In the genomic region with DNA sequence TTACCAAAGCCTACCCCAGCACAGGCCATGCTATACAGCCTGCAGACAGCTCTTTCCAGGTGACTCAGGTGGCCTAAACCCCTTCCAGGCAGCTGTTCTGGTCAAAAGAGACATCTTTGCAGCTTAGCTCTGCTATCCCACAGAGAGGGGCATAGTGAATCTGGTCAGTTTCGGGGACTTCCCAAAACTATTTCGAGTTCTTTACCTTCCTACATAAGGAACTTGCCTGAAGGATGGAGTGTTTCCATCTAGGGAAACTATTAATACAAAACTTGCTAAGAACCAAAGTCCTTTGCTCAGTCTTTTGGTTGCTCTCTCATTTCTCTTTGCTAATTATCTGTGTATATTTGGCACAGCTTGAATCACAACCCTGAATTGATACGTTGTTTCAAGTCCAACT, we compare ENCODE assay signal across 35 mouse cellular contexts. TPM values are rescaled to one million over a fixed set of nuclear protein-coding genes. Genes with fewer than 3 reads are reported as not detected.
"Had no signal": no experiment of that assay in that cellular context is flagged by ENCODE, and none has a peak within 500 bp of the region (broad histone marks: within the 10 kb centered on the region; RNA-seq: fewer than 3 reads in every experiment).

No protein-coding gene starts in this region.

- H3K9me3 ChIP-seq: limb, embryonic 10.5 days; limb, embryonic 12.5 days; limb, embryonic 13.5 days; limb, embryonic 15.5 days; liver, embryonic 12.5 days; liver, embryonic 13.5 days; liver, embryonic 15.5 days; lung, embryonic 15.5 days; megakaryocyte, embryonic 14.5 days; midbrain, embryonic 10.5 days; midbrain, embryonic 12.5 days; midbrain, embryonic 13.5 days; midbrain, embryonic 15.5 days; neural tube, embryonic 12.5 days had no signal

- H3K27me3 ChIP-seq: limb, embryonic 12.5 days; limb, embryonic 13.5 days; limb, embryonic 15.5 days; liver, embryonic 12.5 days; liver, embryonic 13.5 days; liver, embryonic 15.5 days; lung, embryonic 15.5 days; megakaryocyte, embryonic 14.5 days; midbrain, embryonic 12.5 days; midbrain, embryonic 13.5 days; midbrain, embryonic 15.5 days; neural tube, embryonic 12.5 days had no signal

- H3K4me1 ChIP-seq: limb, embryonic 10.5 days; limb, embryonic 12.5 days; limb, embryonic 13.5 days; limb, embryonic 15.5 days; liver, embryonic 12.5 days; liver, embryonic 13.5 days; liver, embryonic 15.5 days; lung, embryonic 15.5 days; midbrain, embryonic 10.5 days; midbrain, embryonic 12.5 days; midbrain, embryonic 13.5 days; midbrain, embryonic 15.5 days; neural tube, embryonic 12.5 days had no signal

- H3K4me2 ChIP-seq: limb, embryonic 12.5 days; limb, embryonic 13.5 days; limb, embryonic 15.5 days; liver, embryonic 11.5 days; liver, embryonic 12.5 days; liver, embryonic 13.5 days; liver, embryonic 15.5 days; lung, embryonic 14.5 days; lung, embryonic 15.5 days; midbrain, embryonic 12.5 days; midbrain, embryonic 13.5 days; midbrain, embryonic 15.5 days; neural tube, embryonic 12.5 days had no signal

- H3K4me3 ChIP-seq: limb, embryonic 10.5 days; limb, embryonic 12.5 days; limb, embryonic 13.5 days; limb, embryonic 15.5 days; liver, embryonic 12.5 days; liver, embryonic 13.5 days; liver, embryonic 15.5 days; lung, embryonic 15.5 days; megakaryocyte, embryonic 14.5 days; midbrain, embryonic 10.5 days; midbrain, embryonic 12.5 days; midbrain, embryonic 13.5 days; midbrain, embryonic 15.5 days; myocyte; neural tube, embryonic 12.5 days had no signal

- DNase-seq: left cerebral cortex, postnatal 4 days; liver; liver, embryonic 13.5 days; liver, postnatal 0 days; lung, adult 18-20 months; lung, adult 2 months; lung, embryonic 14.5 days; lung, postnatal 10 days; lung, postnatal 14 days; lung, postnatal 36 days; lung, postnatal 4 days; midbrain, embryonic 14.5 days had no signal

- H3K27ac ChIP-seq: limb, embryonic 10.5 days; limb, embryonic 12.5 days; limb, embryonic 13.5 days; limb, embryonic 15.5 days; liver, embryonic 12.5 days; liver, embryonic 13.5 days; liver, embryonic 14.5 days; liver, embryonic 15.5 days; lung, embryonic 15.5 days; macrophage; midbrain, embryonic 10.5 days; midbrain, embryonic 12.5 days; midbrain, embryonic 13.5 days; midbrain, embryonic 15.5 days; neural tube, embryonic 12.5 days had no signal

- ATAC-seq: liver, embryonic 12.5 days; liver, postnatal 0 days; lung, postnatal 0 days; midbrain, embryonic 13.5 days; midbrain, embryonic 15.5 days; midbrain, embryonic 16.5 days had no signal

- H3K9ac ChIP-seq: limb, embryonic 12.5 days; limb, embryonic 13.5 days; limb, embryonic 15.5 days; liver, embryonic 12.5 days; liver, embryonic 13.5 days; liver, embryonic 14.5 days; liver, embryonic 15.5 days; liver, postnatal 0 days; lung, embryonic 14.5 days; lung, embryonic 15.5 days; midbrain, embryonic 12.5 days; midbrain, embryonic 13.5 days; midbrain, embryonic 15.5 days; neural tube, embryonic 12.5 days had no signal

RNA-seq across cellular contexts. Expression of gene AI182371, which starts 40.3 kb away (rescaled TPM):
- total RNA-seq: left cerebral cortex, postnatal 10 days; monocyte, adult 5-6 weeks had no signal
- polyA plus RNA-seq: limb, embryonic 10.5 days; limb, embryonic 11.5 days; lung, embryonic 14.5 days; neural tube, embryonic 11.5 days had no signal
